Mouse (Mus musculus) CD4-positive, CD25-positive, alpha-beta regulatory T cell, adult 4 months (primary cell): Measurements from ENCODE around the gene Gria2. TPM values are rescaled to one million over a fixed set of nuclear protein-coding genes. Genes with fewer than 3 reads are reported as not detected.

Experiments used
- ATAC-seq: one replicate; pipeline ENCODE4 v1.8.0; 2017
- polyA plus RNA-seq, 2 experiments: library from polyadenylated mRNA; unstranded; fragments of 100-300 nt; shearing (Covaris generic); gene quantifications; one replicate each; pipeline ENCODE4 v1.2.1; 2017

The Gria2 gene
- polyA plus RNA-seq, 2 experiments from 2014 or later: not detected

DNA sequence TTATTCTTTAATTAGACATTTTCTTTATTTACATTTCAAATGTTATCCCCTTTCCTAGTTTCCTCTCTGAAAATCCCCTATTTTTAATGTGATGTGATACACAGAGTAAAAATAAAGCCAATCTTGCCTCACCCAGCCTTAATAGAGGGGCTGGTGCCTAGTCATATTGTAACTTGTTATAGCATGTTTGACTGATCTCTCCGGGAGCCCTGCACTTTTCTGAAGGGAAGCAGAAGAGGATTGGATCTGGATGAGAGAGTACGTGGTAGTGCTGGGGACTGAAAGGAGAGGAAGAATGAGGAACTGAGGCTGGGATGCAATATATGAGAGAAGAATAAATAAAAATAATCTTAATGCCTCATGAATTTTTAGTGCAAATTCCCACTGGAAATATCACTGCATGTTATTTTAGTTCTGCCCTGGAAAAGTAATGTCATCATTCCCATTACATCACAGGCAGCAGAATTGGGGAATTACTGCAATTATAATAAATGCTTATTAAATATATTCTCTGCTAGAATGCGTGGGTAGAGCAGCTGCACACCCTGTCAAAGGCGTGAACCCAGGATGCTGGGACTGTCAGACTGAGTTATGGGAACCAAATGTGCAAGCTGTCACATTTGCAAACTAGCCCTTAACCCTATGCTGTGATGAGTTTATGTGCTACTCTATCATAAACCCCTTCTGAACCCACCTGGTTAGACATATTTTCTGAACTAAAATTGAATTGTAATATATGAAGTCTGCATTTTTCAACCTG lies 28.4 kb downstream of the Gria2 start:
- no peak for ATAC-seq

DNA sequence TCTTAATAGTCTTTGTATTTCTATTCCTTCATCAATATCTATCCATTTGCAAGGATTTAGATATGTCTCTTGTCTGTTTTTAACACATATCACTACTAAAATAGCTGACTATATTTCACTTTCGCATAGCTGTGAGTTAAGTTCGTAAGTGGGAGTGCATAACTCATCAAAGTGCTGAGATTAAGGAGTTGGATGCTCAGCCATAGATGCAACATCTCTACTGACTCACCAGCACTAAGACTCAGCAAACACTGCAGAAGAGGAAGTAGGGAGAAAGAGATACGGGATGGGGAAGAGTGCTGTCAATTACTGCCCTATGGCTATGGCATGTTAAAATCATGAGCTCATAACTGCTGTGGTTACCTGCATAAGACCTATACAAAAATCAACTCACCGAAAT lies 29.4 kb downstream of the Gria2 start:
- no peak for ATAC-seq

DNA sequence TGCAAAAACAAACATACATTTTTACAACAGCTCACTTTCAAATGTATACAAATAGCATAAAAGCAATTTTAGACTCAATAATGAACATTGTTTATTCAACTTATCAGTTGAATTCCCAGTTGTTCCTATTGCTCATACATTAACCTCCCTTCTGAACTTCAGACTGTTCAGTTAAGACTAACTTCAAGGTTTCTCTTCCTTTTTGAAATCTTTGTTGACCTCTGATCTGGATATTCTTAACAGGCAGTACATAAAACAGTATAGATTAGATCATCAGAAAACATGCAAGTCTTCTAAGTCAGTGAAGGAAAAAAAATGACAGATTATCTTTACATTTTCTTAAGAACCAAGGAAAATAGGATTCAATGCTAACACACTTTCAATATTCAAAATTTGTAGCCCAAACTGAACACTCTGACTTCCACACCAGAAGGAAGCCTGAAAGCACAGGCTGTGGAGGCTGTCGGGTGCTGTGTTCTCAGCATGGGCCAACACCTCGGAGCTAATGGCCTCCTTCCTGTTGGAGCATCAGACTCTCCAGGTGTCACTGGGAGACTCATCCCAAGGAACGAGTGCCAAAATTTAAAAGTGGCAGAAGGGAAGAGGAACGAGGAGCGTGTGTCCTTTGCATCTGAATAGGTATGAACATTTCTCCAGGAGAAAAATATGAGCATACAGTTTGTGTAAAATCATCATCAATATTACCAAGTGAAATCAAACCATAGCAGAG lies 33.0 kb downstream of the Gria2 start:
- no peak for ATAC-seq

DNA sequence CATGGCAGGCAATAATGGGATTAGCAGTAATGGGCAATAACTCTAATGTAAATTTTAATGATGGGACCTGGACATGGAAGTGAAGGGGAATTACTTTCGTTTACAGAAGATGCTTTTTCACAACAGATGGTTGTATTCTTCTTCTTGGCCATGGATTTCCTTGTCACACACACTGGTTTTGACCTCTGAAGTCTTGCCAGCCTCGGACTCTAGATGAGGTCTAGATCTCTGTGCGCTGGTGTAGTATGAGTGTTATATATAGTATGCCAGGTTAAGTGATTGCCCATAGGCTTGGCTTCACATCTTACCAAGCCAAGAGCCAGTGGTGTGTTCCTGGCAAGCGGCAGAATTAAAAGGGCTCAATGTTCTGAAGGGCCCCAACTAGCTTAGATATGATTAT lies 43.7 kb downstream of the Gria2 start:
- no peak for ATAC-seq

DNA sequence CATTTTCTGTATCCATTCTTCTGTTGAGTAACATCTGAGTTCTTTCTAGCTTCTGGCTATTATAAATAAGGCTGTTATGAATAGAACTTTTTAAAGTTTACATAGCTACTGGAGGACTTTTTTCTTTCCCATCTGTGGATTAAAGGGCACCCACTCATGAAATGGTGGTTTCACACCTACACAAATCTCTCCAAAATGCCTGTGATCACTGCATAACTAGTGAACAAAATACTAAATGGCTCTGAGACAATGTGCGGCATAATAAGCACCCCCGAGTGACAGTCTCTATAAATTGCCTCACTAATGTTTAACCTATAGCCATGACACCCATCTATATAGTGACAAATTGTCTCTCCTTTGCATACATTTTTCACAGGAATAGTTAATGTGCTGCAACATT lies 44.3 kb downstream of the Gria2 start:
- ATAC-seq: no peak

DNA sequence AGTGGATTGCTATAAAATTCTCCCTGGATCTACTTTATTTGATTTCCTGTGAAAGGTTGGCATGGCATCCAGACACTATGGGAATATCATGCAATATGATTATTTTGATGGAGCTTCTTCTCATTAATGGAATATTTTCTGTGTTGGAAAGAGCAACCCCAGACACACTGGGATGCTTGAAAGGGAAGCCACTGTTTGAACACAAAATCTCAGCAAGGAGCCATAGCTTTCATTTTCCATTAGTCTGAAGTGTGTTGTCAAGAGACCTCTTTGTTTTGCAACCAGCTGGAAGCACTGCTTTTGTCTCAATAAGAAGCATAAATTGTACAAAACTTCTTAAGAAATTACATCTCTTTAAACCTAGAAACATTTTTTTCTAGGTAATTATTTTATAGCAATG lies 51.8 kb downstream of the Gria2 start:
- no peak for ATAC-seq

DNA sequence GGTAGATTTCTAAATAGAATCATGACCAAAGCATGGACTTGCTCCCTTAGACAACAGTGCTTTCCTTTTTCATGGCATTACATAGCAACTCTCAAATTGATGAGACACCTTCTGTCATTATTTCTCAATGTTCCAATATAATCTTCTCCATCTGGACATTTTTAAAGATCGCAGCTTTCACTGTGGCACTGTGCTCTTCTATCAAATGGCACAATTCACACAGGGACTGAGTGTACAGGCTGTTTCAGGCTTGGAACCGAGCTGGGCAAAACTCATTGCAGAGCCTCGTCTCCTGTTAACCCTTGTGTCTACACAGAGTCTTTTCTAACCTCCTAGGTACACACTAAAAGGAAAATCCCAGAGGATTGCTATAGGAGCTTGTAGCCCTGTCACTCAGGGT lies 77.4 kb downstream of the Gria2 start:
- no peak for ATAC-seq

DNA sequence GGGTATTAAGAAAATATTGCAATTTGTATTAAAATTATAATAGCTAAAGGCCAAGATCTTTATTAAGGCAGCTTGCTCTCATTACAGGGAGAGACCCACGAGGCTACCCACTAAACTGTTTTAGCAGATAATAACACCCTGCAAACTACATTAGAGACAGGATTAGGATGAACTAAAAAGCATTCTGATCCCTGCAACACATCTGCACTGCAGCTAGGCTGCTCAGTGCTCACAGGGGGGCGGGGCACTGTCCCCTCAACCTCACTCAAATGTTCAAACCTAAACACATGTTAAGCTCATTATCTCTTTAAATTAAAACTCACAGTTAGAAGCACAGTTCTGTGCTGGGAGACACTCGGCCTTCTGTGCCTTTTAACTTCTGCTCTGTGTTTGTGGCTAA lies 89.5 kb downstream of the Gria2 start:
- no peak for ATAC-seq

DNA sequence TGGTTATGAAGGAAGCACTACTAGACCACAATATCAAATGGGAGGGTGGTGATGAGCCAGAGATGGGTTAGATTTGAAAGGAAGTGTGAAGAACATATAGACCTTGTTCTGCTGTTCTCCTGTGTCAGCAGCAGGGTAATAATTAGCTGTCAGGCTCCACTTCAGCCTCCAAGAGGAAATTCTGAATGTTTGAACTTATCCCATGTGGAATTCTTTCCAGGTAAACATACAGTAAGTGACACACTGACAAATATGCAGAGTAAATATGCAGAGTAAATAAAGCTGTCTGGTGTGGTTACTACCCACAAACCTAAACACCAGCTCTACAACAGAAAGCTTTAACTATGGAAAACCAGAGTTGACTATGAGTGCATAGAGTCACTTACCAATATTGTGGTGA lies 93.6 kb downstream of the Gria2 start:
- ATAC-seq: no peak

DNA sequence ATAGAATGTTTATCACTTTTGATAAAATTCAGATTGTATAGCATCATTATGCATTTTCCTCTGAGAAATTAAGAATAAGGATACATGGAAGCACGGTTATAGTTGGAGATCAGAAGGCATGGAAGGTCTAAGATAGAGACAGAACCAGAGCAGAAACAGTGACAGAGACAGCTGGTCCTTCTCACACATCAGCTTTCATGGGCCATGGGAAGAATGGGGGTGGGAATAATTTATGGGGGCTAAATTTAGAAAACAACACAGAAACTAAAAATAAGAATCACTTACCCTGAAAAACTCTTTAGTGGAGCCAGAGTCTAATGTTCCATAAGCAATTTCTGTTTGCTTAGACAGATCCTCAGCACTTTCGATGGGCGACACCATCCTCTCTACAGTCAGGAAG lies 100.5 kb downstream of the Gria2 start:
- ATAC-seq: no peak

DNA sequence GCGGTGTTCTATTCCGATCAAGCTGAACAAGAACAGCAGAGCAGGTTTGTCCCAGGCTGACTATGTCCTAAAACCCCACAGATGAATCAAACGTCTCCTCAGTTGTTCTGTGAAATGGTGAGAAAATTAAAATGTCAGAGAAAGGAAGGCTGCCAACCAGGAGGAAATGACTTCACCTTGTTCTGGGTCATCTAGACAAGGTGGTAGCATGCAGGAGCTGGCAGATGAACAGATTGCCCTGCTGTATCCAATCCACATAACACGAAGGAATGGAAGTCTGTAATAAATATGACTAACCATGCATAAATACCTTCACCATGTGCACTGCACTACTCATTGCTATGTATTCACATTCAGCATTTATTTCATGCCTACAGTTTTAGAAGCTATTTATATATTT lies 105.1 kb downstream of the Gria2 start:
- ATAC-seq: no peak

DNA sequence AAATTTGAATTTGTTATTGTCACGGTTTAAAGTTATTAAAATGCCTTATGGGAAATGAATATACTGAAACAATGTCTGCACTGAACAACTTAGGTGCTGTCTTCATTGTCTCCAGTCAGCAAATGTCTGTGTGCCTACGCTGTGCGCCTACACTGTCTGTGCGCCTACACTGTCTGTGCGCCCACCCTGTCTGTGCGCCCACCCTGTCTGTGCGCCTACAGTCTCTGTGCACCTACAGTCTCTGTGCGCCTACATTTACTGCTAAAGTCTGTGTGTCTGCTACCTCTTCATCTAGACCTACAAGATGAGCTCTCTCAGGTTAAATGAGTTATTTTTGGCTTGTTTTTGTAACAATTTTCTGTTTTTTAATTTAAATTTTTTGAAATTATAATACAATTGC lies 107.7 kb downstream of the Gria2 start:
- no peak for ATAC-seq

DNA sequence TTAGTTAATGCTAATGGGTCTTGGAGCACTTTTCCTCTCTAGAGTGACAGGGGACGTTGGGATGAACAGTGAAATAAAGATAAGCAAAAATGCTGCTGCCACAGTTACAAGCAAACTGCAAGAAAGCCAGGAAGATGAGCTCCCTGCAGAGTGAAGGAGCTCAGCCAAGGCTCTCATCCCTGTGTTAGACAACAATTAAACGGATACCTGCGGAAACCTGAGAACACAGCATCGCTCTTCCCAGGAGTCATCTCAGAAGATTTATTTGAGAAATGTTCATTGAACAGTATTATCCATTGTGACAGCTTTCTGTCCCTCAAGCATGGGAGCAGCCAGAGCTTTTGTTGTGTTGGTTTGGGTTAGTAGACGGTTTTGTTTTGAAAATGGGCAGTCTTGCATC lies 137.5 kb downstream of the Gria2 start:
- ATAC-seq: no peak

DNA sequence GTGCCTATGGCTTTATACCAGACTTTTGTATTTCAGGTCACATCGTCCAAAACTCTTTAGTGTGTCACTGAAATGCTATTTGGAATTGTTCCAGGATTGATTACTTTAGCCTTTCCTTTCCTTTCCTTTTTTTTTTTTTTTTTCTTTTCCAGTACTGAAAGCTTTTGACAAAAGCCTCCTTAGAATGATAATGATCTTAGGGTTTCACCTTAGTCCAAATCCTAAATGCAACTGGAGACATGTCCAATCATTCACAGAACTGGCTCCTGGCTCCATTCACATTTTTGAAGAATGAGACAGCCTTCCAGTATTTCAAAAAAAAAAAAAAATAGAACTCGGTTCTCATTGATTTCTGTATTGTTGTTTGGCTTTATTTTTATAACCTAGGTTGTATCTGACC lies 139.3 kb downstream of the Gria2 start:
- no peak for ATAC-seq

DNA sequence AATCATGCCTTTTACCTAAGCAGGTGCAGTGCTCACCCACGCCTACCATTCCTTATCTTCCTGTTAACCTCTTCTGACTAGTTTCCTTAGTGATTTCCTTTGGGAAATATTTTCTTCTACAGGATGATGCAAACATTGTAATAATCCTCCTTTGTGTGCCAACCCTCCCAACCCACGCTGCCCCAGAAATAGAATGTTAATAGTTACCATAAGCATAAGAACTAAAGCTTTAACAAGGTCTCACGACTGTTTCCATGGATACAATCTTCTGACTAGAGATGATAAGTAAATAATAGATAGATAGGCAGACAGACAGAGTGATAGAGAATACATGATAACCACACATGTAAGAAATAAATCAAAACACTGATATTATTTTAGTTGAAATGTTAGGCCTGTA lies 140.8 kb downstream of the Gria2 start:
- ATAC-seq: no peak

DNA sequence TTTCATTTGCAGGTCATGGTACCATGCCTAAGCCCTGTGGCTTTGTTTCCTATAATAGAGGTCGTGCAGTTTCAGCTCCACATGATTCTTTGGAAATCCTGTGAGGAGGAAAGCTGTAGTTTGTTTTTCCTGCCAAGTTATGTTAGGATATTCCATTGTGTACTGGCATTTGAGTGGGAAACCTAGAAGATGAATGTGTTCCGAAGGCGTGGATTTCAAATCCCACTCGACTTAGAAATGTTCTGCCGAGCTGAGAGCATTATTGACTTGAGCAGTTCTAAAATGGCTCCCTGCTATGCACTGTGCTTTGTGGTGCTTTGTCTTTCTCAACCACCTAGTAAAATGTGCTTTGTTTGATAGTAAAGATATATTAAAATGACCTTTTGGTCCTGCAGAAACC lies 150.4 kb downstream of the Gria2 start:
- ATAC-seq: no peak

Other genes starting within 250 kb of the Gria2 start
- gene Glrb, start 110.8 kb upstream of the Gria2 start, polyA plus RNA-seq: not detected
- not detected for gene Pdgfc, start 233.6 kb upstream of the Gria2 start, polyA plus RNA-seq